Mouse (Mus musculus) adrenal gland, adult 2 months (tissue): ENCODE measurements around the gene Wnt5b. TPM values are rescaled to one million over a fixed set of nuclear protein-coding genes. Genes with fewer than 3 reads are reported as not detected.
"Not testable (repeated sequence)": the region's sequence is repeated elsewhere in the genome, so short reads cannot be mapped to it uniquely, and the experiment has no call there.

Source experiments
- DNase-seq: peaks from one replicate; pipeline ENCODE4 v3.0.0; 2021
- polyA plus RNA-seq: library from polyadenylated mRNA; depleted of rRNA; stranded (reverse); fragments of >200 nt; gene quantifications from 2 replicates; pipeline ENCODE4 v1.2.3, GENCODE M21; 2012
- total RNA-seq, 2 experiments: library from RNA; stranded (reverse); gene quantifications; 2 replicates each; pipeline ENCODE4 v1.2.3; 2021

Gene Wnt5b
- total and polyA plus RNA-seq, 3 experiments: 1.9 to 3.3 (median 2.8) TPM

- peak; percentile 58 for DNase-seq
Measured at GRCm38 (mm10) chr6:119451981-119452499, 92.1 kb downstream of the Wnt5b start.

- DNase-seq: no peak
Measured at GRCm38 (mm10) chr6:119450965-119451943, 92.9 kb downstream of the Wnt5b start.

DNA sequence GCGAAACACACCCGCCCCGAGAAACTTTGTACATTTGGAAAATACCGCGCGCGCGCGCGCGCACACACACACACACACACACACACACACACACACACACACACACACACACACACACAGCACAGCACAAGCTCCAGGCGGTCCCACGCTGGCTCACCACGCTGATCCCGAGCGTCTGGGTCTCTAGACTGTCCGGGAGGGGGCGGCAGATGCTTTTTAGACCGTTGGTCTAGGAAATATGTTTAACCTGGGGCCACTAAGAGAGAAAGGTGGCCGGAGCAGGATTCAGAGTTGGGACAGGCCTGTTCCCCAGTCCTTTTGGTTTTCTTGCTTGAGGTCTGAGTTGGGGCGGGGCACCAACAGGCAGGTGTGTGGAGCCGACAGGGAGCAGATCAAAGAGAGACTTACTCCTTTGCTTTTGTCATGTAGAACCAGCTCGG, 95.1 kb downstream of the Wnt5b start:
- peak; percentile 82 for DNase-seq

DNA sequence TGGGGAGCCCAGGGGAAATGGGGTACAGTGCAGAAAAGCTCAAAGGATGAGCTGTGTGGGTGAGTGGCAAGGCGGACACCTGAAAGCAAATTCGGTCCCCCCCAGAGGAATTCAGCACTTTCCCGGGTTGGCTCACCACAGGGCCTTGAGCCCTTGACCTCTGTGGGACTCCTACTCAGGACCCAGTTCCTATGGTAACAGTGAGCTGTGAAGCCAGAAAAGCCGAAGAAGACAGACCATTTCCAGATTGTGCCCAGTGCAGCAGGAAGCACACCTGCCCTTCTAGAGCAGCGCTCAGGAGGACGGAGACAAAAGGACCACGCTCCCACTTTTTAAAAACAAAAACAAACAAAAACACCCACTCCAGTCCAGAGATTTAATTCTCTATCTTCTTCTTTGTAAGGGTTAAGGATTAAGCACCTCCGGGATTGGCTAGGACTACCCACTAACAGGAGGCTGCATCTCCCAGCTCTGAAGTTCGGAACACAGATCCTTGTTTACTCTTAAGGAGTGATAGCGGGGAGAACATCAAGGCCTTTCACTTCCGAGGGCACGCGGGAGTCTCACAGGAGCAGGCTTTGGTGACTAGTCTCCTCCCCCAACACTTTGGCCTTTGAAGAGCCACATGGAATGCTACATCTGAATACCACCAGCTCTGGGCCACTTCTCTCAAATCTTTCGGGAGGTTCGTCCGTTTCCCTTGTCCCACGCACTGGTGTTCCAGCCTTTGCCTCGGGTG, 95.7 kb downstream of the Wnt5b start:
- peak; percentile 61 for DNase-seq

GRCm38 (mm10) chr6:119445671-119446607, 98.2 kb downstream of the Wnt5b start:
- DNase-seq: peak; percentile 62

- DNase-seq: peak; percentile 81
Measured at GRCm38 (mm10) chr6:119443742-119444645, 100.2 kb downstream of the Wnt5b start.

- not testable (repeated sequence) for DNase-seq
Measured at GRCm38 (mm10) chr6:119442729-119443128, 101.4 kb downstream of the Wnt5b start.

DNA sequence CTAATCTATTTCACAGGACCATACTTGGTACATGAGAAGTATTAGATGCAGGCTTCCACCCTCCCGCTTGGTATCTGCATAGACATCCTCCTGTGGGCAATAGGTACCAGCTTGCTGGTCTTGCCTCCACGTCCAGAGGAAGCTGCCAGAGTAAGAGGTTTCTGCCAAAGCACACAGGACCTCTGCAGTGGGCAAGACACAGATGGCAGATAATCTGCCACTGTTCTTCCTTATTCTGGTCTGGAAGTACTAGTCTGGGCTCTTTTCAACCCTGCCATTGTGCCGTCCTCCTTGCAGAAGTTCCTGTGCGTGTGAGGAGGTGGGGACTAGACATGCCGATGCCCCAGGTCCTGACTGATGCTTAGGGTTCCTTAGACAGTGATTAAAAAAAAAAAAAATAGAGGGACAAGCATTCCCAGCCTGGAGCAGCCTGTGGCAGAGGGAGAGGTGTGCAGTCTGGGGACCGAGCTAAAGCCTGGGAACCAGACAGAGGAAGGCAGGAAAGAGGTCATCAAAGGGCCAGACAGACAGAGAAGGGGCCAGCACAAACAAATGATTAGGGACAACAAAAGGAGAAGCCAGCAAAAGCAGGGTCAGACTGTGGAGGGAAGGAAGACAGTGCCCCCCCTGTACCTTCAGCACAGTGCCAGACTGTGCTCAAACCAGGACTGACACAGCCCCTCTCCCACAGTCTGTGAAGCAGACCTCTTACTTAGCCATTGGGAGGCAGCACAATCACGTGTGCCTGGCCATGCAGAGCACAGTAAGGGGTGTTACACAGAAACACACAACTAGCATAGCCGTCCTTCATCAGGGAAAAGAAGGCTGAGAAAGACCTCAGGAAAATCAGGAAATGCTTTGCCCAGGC, 106.0 kb downstream of the Wnt5b start:
- DNase-seq: no peak

DNA sequence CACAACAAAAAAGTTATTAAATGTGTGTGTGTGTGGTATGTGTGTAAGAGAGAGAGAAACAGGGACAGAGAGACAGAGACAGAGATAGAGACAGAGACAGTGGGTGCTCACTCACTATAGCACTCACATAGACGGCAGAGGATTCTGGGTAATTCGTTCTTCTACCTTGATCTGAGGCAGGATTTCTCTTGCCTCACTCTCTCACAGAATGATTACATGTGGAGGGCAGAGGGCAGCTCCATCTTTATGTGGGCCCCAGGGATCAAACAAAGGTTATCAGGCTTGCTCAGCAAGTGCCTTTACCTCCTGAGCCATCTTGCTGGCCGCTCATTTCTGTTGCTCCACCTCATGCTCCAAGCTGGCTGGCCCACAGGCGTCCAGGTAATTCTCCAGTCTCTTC, 109.8 kb downstream of the Wnt5b start:
- no peak for DNase-seq

- DNase-seq: no peak
Measured at GRCm38 (mm10) chr6:119431751-119432324, 112.3 kb downstream of the Wnt5b start.

- DNase-seq: peak; percentile 82
Measured at GRCm38 (mm10) chr6:119430508-119430907, 113.6 kb downstream of the Wnt5b start.

DNA sequence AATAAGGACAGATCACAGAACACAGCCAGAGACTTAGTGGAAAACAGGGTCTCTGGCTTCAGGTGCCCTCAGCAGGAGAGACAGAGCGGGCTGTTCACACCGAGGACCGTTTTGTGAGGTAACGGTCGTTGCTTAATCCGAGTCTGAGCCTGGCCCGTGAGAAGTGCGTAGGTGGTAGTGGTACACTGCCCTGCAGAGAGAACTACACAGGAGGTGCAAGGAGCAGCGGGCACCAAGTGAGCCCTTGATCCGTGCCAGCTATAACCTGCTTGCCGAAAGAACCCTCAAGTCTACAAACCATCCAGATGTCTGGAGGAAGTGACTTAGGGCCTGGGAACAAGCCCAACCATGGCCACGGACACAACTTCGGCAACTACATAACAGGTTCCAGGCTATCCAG, 114.8 kb downstream of the Wnt5b start:
- no peak for DNase-seq

DNA sequence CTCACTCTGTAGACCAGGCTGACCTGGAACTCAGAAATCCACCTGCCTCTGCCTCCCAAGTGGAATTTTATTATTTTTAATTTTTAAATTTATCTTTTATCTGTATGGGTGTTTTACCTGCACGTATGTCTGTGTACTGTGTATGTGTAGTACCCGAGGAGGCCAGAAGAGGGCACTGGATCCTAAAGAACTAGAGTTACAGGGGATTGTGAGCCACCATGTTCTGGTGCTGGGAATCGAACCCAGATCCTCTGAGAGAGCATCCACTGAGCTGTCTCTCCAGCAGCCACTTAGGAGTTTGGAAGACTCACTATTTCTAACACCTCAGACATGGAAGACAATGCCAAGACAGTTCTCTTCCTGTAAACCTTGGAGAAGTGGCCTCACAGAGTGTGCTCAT, 115.5 kb downstream of the Wnt5b start:
- no peak for DNase-seq

DNA sequence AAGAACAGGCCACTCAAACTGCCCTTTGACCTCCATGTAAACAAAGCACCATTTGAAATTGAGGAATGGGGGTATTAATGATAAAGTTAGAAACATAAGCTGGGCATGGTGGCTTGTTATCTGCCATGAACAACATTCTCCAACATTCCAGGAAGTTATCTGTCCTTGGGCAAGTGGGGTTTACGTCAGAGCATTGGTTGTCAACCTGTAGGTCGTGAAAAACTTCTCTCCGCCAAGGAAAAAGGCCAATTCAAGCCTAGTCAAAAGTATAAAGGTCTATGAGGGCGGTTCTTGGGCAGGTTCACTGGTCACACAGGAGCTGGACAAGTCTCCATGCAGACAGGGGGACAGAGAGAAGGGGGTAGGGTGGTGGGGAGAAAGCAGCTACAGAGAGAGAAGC, 123.1 kb downstream of the Wnt5b start:
- DNase-seq: peak; percentile 27

- DNase-seq: no peak
Measured at GRCm38 (mm10) chr6:119420357-119420756, 123.8 kb downstream of the Wnt5b start.

- no peak for DNase-seq
Measured at GRCm38 (mm10) chr6:119419412-119419811, 124.7 kb downstream of the Wnt5b start.

GRCm38 (mm10) chr6:119418392-119419251, 125.5 kb downstream of the Wnt5b start:
- peak; percentile 68 for DNase-seq

- no peak for DNase-seq
Measured at GRCm38 (mm10) chr6:119417821-119418220, 126.3 kb downstream of the Wnt5b start.
